Mouse (Mus musculus): Measurements from ENCODE around the gene Ncf1.

The Ncf1 gene

GRCm38 (mm10) chr5:134209931-134210554 lies 19.4 kb downstream of the Ncf1 start:
- DNase-seq (ENCODE audit: low spot score in 2 of 2), result no peak

- DNase-seq (ENCODE audit: low spot score in 2 of 2), result no peak
Observed at GRCm38 (mm10) chr5:134206721-134207120, 22.7 kb downstream of the Ncf1 start.

- DNase-seq (ENCODE audit: low spot score in 2 of 2), result no peak
Observed at GRCm38 (mm10) chr5:134193664-134194063, 35.8 kb downstream of the Ncf1 start.

- DNase-seq (ENCODE audit: low spot score in 2 of 2), result no peak
Observed at GRCm38 (mm10) chr5:134188571-134188970, 40.9 kb downstream of the Ncf1 start.

GRCm38 (mm10) chr5:134186961-134187731 lies 42.3 kb downstream of the Ncf1 start:
- peak in 1 of 2 experiments; percentile 30 for DNase-seq (ENCODE audit: low spot score in 2 of 2)

- DNase-seq (ENCODE audit: low spot score in 2 of 2), result no peak
Observed at GRCm38 (mm10) chr5:134186059-134186458, 43.4 kb downstream of the Ncf1 start.

- DNase-seq (ENCODE audit: low spot score in 2 of 2), result peak; percentile 98 to 99
Observed at GRCm38 (mm10) chr5:134183880-134184808, 45.3 kb downstream of the Ncf1 start, which contains the start of gene Gtf2ird2. Gene Gtf2ird2 (plus strand): TSS chr5:134184019.

- DNase-seq (ENCODE audit: low spot score in 2 of 2), result no peak
Observed at GRCm38 (mm10) chr5:134183162-134183561, 46.3 kb downstream of the Ncf1 start.

GRCm38 (mm10) chr5:134182735-134183134 lies 46.7 kb downstream of the Ncf1 start:
- DNase-seq (ENCODE audit: low spot score in 2 of 2), result no peak

GRCm38 (mm10) chr5:134182172-134182571 lies 47.3 kb downstream of the Ncf1 start:
- DNase-seq (ENCODE audit: low spot score in 2 of 2), result no peak

GRCm38 (mm10) chr5:134179871-134180270 lies 49.6 kb downstream of the Ncf1 start:
- peak; percentile 66 to 79 for DNase-seq (ENCODE audit: low spot score in 2 of 2)

- no peak for DNase-seq (ENCODE audit: low spot score in 2 of 2)
Observed at GRCm38 (mm10) chr5:134178536-134178935, 50.9 kb downstream of the Ncf1 start.

GRCm38 (mm10) chr5:134176169-134176881 lies 53.1 kb downstream of the Ncf1 start, which contains the start of gene Rcc1l:
Gene Rcc1l (minus strand): TSS chr5:134176774.
- DNase-seq (ENCODE audit: low spot score in 2 of 2), result peak; percentile 73 to 76

GRCm38 (mm10) chr5:134175696-134176095 lies 53.7 kb downstream of the Ncf1 start:
- no peak for DNase-seq (ENCODE audit: low spot score in 2 of 2)

- no peak for DNase-seq (ENCODE audit: low spot score in 2 of 2)
Observed at GRCm38 (mm10) chr5:134173206-134173605, 56.2 kb downstream of the Ncf1 start.

- DNase-seq (ENCODE audit: low spot score in 2 of 2), result no peak
Observed at GRCm38 (mm10) chr5:134170167-134170566, 59.3 kb downstream of the Ncf1 start.
